Mouse (Mus musculus) layer of hippocampus, adult 2 months (tissue): ENCODE measurements around the gene Nmd3. TPM values are rescaled to one million over a fixed set of nuclear protein-coding genes. Genes with fewer than 3 reads are reported as not detected.

Source experiments
- DNase-seq, 2 experiments: peaks; one replicate each; pipeline ENCODE4 v3.0.0; 2022; ENCODE audit warnings: low spot score in 2 of 2
- H3K27ac ChIP-seq: fragments of 200-600 bp; 2 replicates; pipeline ENCODE4 v1.8.1; 2022
- H3K4me3 ChIP-seq: fragments of 200-600 bp; 2 replicates; pipeline ENCODE4 v1.8.1; 2022; ENCODE audit warnings: mild to moderate bottlenecking
- CTCF ChIP-seq: fragments of 200-600 bp; conservative IDR thresholded peaks from 2 replicates; pipeline ENCODE4 v1.8.1; 2022; ENCODE audit warnings: antibody characterized with exemption, mild to moderate bottlenecking, moderate library complexity
- total RNA-seq, 2 experiments: library from RNA; stranded (reverse); gene quantifications; 2 replicates each; pipeline ENCODE4 v1.2.3; 2021

Gene Nmd3
- total RNA-seq, 2 experiments from 2014 or later = 45.0 to 50.0 TPM

- no peak for TF ChIP-seq CTCF
- DNase-seq = no peak
- no peak overlapping the region for H3K4me3 ChIP-seq
- no peak overlapping the region for H3K27ac ChIP-seq
These were observed 57.5 kb downstream of the Nmd3 start for GRCm38 (mm10) chr3:69779246-69779796.

- no peak overlapping the region for H3K4me3 ChIP-seq
- DNase-seq = no peak
- H3K27ac ChIP-seq = no peak overlapping the region
- no peak for TF ChIP-seq CTCF
These were observed 71.1 kb downstream of the Nmd3 start for GRCm38 (mm10) chr3:69792823-69793417.

GRCm38 (mm10) chr3:69797533-69797932 lies 75.7 kb downstream of the Nmd3 start:
- no peak for TF ChIP-seq CTCF
- Histone ChIP-seq H3K4me3 (no peak overlapping the region), H3K27ac (no peak overlapping the region)
- no peak for DNase-seq

- no peak for TF ChIP-seq CTCF
- no peak for DNase-seq
- H3K4me3 ChIP-seq = no peak overlapping the region
- no peak overlapping the region for H3K27ac ChIP-seq
These were observed 76.2 kb downstream of the Nmd3 start for GRCm38 (mm10) chr3:69797969-69798368.

GRCm38 (mm10) chr3:69799096-69799495 lies 77.3 kb downstream of the Nmd3 start:
- no peak overlapping the region for H3K4me3 ChIP-seq
- H3K27ac ChIP-seq = no peak overlapping the region
- TF ChIP-seq CTCF = no peak
- no peak for DNase-seq

- no peak for DNase-seq
- TF ChIP-seq CTCF = no peak
- H3K27ac ChIP-seq = no peak overlapping the region
- H3K4me3 ChIP-seq = no peak overlapping the region
These were observed 79.1 kb downstream of the Nmd3 start for GRCm38 (mm10) chr3:69800829-69801384.

- H3K4me3 ChIP-seq = no peak overlapping the region
- no peak for TF ChIP-seq CTCF
- DNase-seq = no peak
- H3K27ac ChIP-seq = no peak overlapping the region
These were observed 81.4 kb downstream of the Nmd3 start for GRCm38 (mm10) chr3:69803137-69803536.

Other genes starting within 250 kb of the Nmd3 start
- 10 to 100 TPM; 42.0 to 43.9 TPM for gene B3galnt1, start 123.0 kb upstream of the Nmd3 start, total RNA-seq
- 1 to 10 TPM; 2.1 TPM for gene Sptssb, start 138.0 kb downstream of the Nmd3 start, total RNA-seq